Mouse (Mus musculus) embryonic facial prominence, embryonic 11.5 days (tissue): ENCODE measurements at regions not wholly inside any gene's neighbourhood (a gene's known extent, or its start where the extent isn't known, plus 50 kb on each side); places are given as distances from the start of the nearest gene placed in this dataset.

Source experiments
- ATAC-seq: fragments of 200-750 bp; cut with Nextera tagmentation; replicated peaks from 2 replicates; pipeline ENCODE4 v1.8.0; 2017; ENCODE audit warnings: low read depth; ENCODE audit not compliant: insufficient number of reproducible peaks, low FRiP score, low TSS enrichment
- DNase-seq: peaks from one replicate; pipeline ENCODE4 v3.0.0-alpha.2; 2015; ENCODE audit warnings: low spot score
- H3K27ac ChIP-seq: fragments of 300-500 bp; sonication (generic); replicated peaks from 2 replicates; pipeline ENCODE4 v1.5.1; 2014; ENCODE audit warnings: mild to moderate bottlenecking, low read depth, low read length, control low read depth
- H3K27me3 ChIP-seq: fragments of 300-500 bp; sonication (generic); 2 replicates; pipeline ENCODE4 v1.6.1; 2014; ENCODE audit warnings: mild to moderate bottlenecking, low read length, moderate library complexity, mixed read lengths; ENCODE audit not compliant: control insufficient read depth, insufficient read depth
- H3K36me3 ChIP-seq: fragments of 300-500 bp; sonication (generic); replicated peaks from 2 replicates; pipeline ENCODE4 v1.6.1; 2014; ENCODE audit warnings: low read depth, mild to moderate bottlenecking, low read length, moderate library complexity, mixed read lengths; ENCODE audit not compliant: control insufficient read depth, insufficient read depth
- H3K4me1 ChIP-seq: fragments of 300-500 bp; sonication (generic); 2 replicates; pipeline ENCODE4 v1.6.1; 2014; ENCODE audit warnings: low read length, mixed read lengths; ENCODE audit not compliant: control insufficient read depth, insufficient read depth
- H3K4me2 ChIP-seq: fragments of 300-500 bp; sonication (generic); 2 replicates; pipeline ENCODE4 v1.6.1; 2014; ENCODE audit warnings: low read depth, mild to moderate bottlenecking, control low read depth, low read length, moderate library complexity
- H3K4me3 ChIP-seq: fragments of 300-500 bp; sonication (generic); 2 replicates; pipeline ENCODE4 v1.5.1; 2014; ENCODE audit warnings: low read depth, low read length, control low read depth
- H3K9ac ChIP-seq: fragments of 300-500 bp; sonication (generic); replicated peaks from 2 replicates; pipeline ENCODE4 v1.6.1; 2014; ENCODE audit warnings: mild to moderate bottlenecking, control low read depth, low read length
- H3K9me3 ChIP-seq: fragments of 300-500 bp; sonication (generic); replicated peaks from 2 replicates; pipeline ENCODE4 v1.6.1; 2016; ENCODE audit warnings: mild to moderate bottlenecking, low read length, inconsistent platforms, mixed read lengths; ENCODE audit not compliant: control insufficient read depth
- WGBS: fragments of 180-500 bp; shearing (Covaris S2); extraction: QIAGEN DNeasy Blood & Tissue Kit; methylation state at CpG from one replicate; pipeline ENCODE4 v1.1.7; 2014; 5-methylcytosine and 5-hydroxymethylcytosine counted together

- no peaks in the 10 kb centered on the region for H3K9me3 ChIP-seq
- H3K9ac ChIP-seq, result no peak overlapping the region
- DNase-seq (no peak), ATAC-seq (no peak)
- H3K36me3 ChIP-seq, result no peaks in the 10 kb centered on the region
- WGBS, result 76% methylated on average over 1 of the region's 1 CpGs
- no peak overlapping the region for H3K4me2 ChIP-seq
- no peaks in the 10 kb centered on the region for H3K27me3 ChIP-seq
- H3K4me3 ChIP-seq, result no peak overlapping the region
- no peaks in the 10 kb centered on the region for H3K4me1 ChIP-seq
- H3K27ac ChIP-seq, result no peak overlapping the region
Observed at GRCm38 (mm10) chr5:39155763-39156162, 279.2 kb upstream of the Clnk start.

GRCm38 (mm10) chr5:39153291-39153794 lies 276.7 kb upstream of the Clnk start:
- H3K9ac ChIP-seq, result no peak overlapping the region
- no peaks in the 10 kb centered on the region for H3K27me3 ChIP-seq
- H3K27ac ChIP-seq, result no peak overlapping the region
- H3K4me2 ChIP-seq, result no peak overlapping the region
- no peaks in the 10 kb centered on the region for H3K9me3 ChIP-seq
- ATAC-seq, result no peak
- no peak overlapping the region for H3K4me3 ChIP-seq
- H3K4me1 ChIP-seq, result no peaks in the 10 kb centered on the region
- no peaks in the 10 kb centered on the region for H3K36me3 ChIP-seq
- no peak for DNase-seq

- no peaks in the 10 kb centered on the region for H3K9me3 ChIP-seq
- H3K27ac ChIP-seq, result no peak overlapping the region
- H3K4me3 ChIP-seq, result no peak overlapping the region
- no peaks in the 10 kb centered on the region for H3K4me1 ChIP-seq
- ATAC-seq, result no peak
- DNase-seq, result no peak
- 84% methylated on average over 4 of the region's 4 CpGs for WGBS
- no peaks in the 10 kb centered on the region for H3K36me3 ChIP-seq
- H3K27me3 ChIP-seq, result no peaks in the 10 kb centered on the region
- H3K4me2 ChIP-seq, result no peak overlapping the region
- no peak overlapping the region for H3K9ac ChIP-seq
Observed at GRCm38 (mm10) chr5:39151917-39152316, 275.3 kb upstream of the Clnk start.

GRCm38 (mm10) chr5:39150891-39151290 lies 274.3 kb upstream of the Clnk start:
- H3K27ac ChIP-seq, result no peak overlapping the region
- no peak overlapping the region for H3K4me3 ChIP-seq
- ATAC-seq (no peak), DNase-seq (no peak)
- no peaks in the 10 kb centered on the region for H3K4me1 ChIP-seq
- no peaks in the 10 kb centered on the region for H3K27me3 ChIP-seq
- H3K4me2 ChIP-seq, result no peak overlapping the region
- H3K9ac ChIP-seq, result no peak overlapping the region
- H3K36me3 ChIP-seq, result no peaks in the 10 kb centered on the region
- H3K9me3 ChIP-seq, result no peaks in the 10 kb centered on the region
- 84% methylated on average over 4 of the region's 4 CpGs for WGBS

GRCm38 (mm10) chr5:39145658-39146057 lies 269.0 kb upstream of the Clnk start:
- Histone ChIP-seq H3K36me3 (no peaks in the 10 kb centered on the region), H3K9ac (no peak overlapping the region), H3K4me3 (no peak overlapping the region), H3K4me1 (no peaks in the 10 kb centered on the region), H3K9me3 (no peaks in the 10 kb centered on the region), H3K4me2 (no peak overlapping the region), H3K27ac (no peak overlapping the region), H3K27me3 (no peaks in the 10 kb centered on the region)
- peak; percentile 27 for DNase-seq
- no peak for ATAC-seq
- WGBS, result 16% methylated on average over 2 of the region's 2 CpGs

GRCm38 (mm10) chr5:39144225-39144624 lies 267.6 kb upstream of the Clnk start:
- ATAC-seq, result no peak

GRCm38 (mm10) chr5:39143648-39144047 lies 267.0 kb upstream of the Clnk start:
- H3K27ac ChIP-seq, result no peak overlapping the region
- no peaks in the 10 kb centered on the region for H3K27me3 ChIP-seq
- WGBS, result 69% methylated on average over 4 of the region's 4 CpGs
- no peaks in the 10 kb centered on the region for H3K36me3 ChIP-seq
- no peak for ATAC-seq
- no peaks in the 10 kb centered on the region for H3K4me1 ChIP-seq
- no peak overlapping the region for H3K4me2 ChIP-seq
- no peaks in the 10 kb centered on the region for H3K9me3 ChIP-seq
- no peak for DNase-seq
- H3K4me3 ChIP-seq, result no peak overlapping the region
- H3K9ac ChIP-seq, result no peak overlapping the region

More at GRCm38 (mm10) chr5:39144225-39144624, 267.6 kb upstream of the Clnk start:
- Histone ChIP-seq H3K4me2 (no peak overlapping the region), H3K27me3 (no peaks in the 10 kb centered on the region), H3K9ac (no peak overlapping the region), H3K4me1 (no peaks in the 10 kb centered on the region), H3K36me3 (no peaks in the 10 kb centered on the region), H3K4me3 (no peak overlapping the region), H3K9me3 (no peaks in the 10 kb centered on the region), H3K27ac (no peak overlapping the region)
- WGBS, result 93% methylated on average over 10 of the region's 10 CpGs
- no peak for DNase-seq

- Histone ChIP-seq H3K27me3 (no peaks in the 10 kb centered on the region), H3K4me1 (no peaks in the 10 kb centered on the region), H3K4me3 (no peak overlapping the region), H3K27ac (no peak overlapping the region), H3K9me3 (no peaks in the 10 kb centered on the region), H3K4me2 (no peak overlapping the region), H3K9ac (no peak overlapping the region), H3K36me3 (no peaks in the 10 kb centered on the region)
- ATAC-seq (no peak), DNase-seq (no peak)
- WGBS, result 83% methylated on average over 3 of the region's 3 CpGs
Observed at GRCm38 (mm10) chr5:39138375-39138774, 261.8 kb upstream of the Clnk start.
